7 mouse cellular contexts compared by ENCODE assay signal in genomic region chr14:73474636-73475093, GRCm38 (mm10). TPM values are rescaled to one million over a fixed set of nuclear protein-coding genes. Genes with fewer than 3 reads are reported as not detected.
A peak's percentile ranks its signal among the peaks of the same experiment; 100 is the strongest.
DNase-seq lines count a peak whose midpoint lies in the region; ATAC-seq and TF ChIP-seq lines count a peak whose summit lies in the region.

No protein-coding gene starts in this region.

- no peak overlapping the region for H3K27ac ChIP-seq in cerebellum, adult 2 months (ENCODE audit: insufficient read depth, low read length)
- H3K27ac ChIP-seq in heart, embryonic 11.5 days (ENCODE audit: low read depth, low read length), result no peak overlapping the region
- peak overlapping the region; percentile 50 for H3K27ac ChIP-seq in kidney, postnatal 0 days
- peak overlapping the region; percentile 53; the same call in 1 of the 2 replicates for H3K27ac ChIP-seq in lung, embryonic 15.5 days

- no peak overlapping the region for H3K4me3 ChIP-seq in cerebellum, adult 2 months (replicated peaks; ENCODE audit: insufficient read depth, low read depth, low read length)
- H3K4me3 ChIP-seq in heart, embryonic 11.5 days (ENCODE audit: low read depth, low read length), result no peak overlapping the region
- H3K4me3 ChIP-seq in kidney, postnatal 0 days (replicated peaks; ENCODE audit: low read depth, low read length), result no peak overlapping the region
- H3K4me3 ChIP-seq in lung, embryonic 15.5 days, result no peak overlapping the region

- peak; percentile 52; the same call in 1 of the 2 replicates for TF ChIP-seq CTCF in cerebellum, adult 2 months (IDR thresholded peaks at IDR 0.05; ENCODE audit: borderline replicate concordance, insufficient read depth, low read depth, low read length)
- peak; percentile 84 for TF ChIP-seq CTCF in kidney, postnatal 0 days (IDR thresholded peaks at IDR 0.05; ENCODE audit: low read depth)

- no peaks in the 10 kb centered on the region for H3K27me3 ChIP-seq in cerebellum, adult 2 months (ENCODE audit: control insufficient read depth, insufficient read depth, low read length)
- no peaks in the 10 kb centered on the region for H3K27me3 ChIP-seq in heart, embryonic 11.5 days (ENCODE audit: control insufficient read depth, insufficient read depth, low read length)
- no peaks in the 10 kb centered on the region for H3K27me3 ChIP-seq in kidney, postnatal 0 days (ENCODE audit: insufficient read depth, low read length)
- no peaks in the 10 kb centered on the region for H3K27me3 ChIP-seq in lung, embryonic 15.5 days

- peak; percentile 51 for DNase-seq in A20 (ENCODE audit: low read depth, low spot score)
- DNase-seq in cerebellum, adult 2 months, result peak; percentile 43 to 77
- DNase-seq in kidney, postnatal 0 days (ENCODE audit: low spot score), result peak; percentile 88
- DNase-seq in right cerebral cortex, postnatal 10 days (ENCODE audit: low spot score in 2 of 2), result peak; percentile 67 to 70

- no peak overlapping the region for H3K4me2 ChIP-seq in heart, embryonic 11.5 days
- H3K4me2 ChIP-seq in kidney, postnatal 0 days (ENCODE audit: low read length), result peak overlapping the region; percentile 27
- peak overlapping the region; percentile 38 for H3K4me2 ChIP-seq in lung, embryonic 15.5 days

- no peak overlapping the region for H3K9ac ChIP-seq in heart, embryonic 11.5 days (ENCODE audit: low read depth, low read length)
- no peak overlapping the region for H3K9ac ChIP-seq in kidney, postnatal 0 days (ENCODE audit: low read depth, low read length)
- H3K9ac ChIP-seq in lung, embryonic 15.5 days, result no peak overlapping the region

- no peaks in the 10 kb centered on the region for H3K9me3 ChIP-seq in heart, embryonic 11.5 days (replicated peaks; ENCODE audit: control insufficient read depth, low read length)
- H3K9me3 ChIP-seq in kidney, postnatal 0 days (replicated peaks; ENCODE audit: low read length), result no peaks in the 10 kb centered on the region
- no peaks in the 10 kb centered on the region for H3K9me3 ChIP-seq in lung, embryonic 15.5 days

- H3K36me3 ChIP-seq in heart, embryonic 11.5 days (ENCODE audit: control insufficient read depth, insufficient read depth, low read length), result no peaks in the 10 kb centered on the region
- no peaks in the 10 kb centered on the region for H3K36me3 ChIP-seq in kidney, postnatal 0 days (ENCODE audit: insufficient read depth, low read length)
- no peaks in the 10 kb centered on the region for H3K36me3 ChIP-seq in lung, embryonic 15.5 days

- H3K4me1 ChIP-seq in cerebellum, adult 2 months (ENCODE audit: control insufficient read depth, insufficient read depth, low read length), result peaks cover 12% of the 10 kb centered on the region; the same call in 1 of the 2 replicates
- peaks cover 4% of the 10 kb centered on the region for H3K4me1 ChIP-seq in heart, embryonic 11.5 days (ENCODE audit: control insufficient read depth, insufficient read depth, low read length)
- H3K4me1 ChIP-seq in kidney, postnatal 0 days (replicated peaks; ENCODE audit: insufficient read depth, low read length), result peaks cover 14% of the 10 kb centered on the region; the same call in 1 of the 2 replicates
- H3K4me1 ChIP-seq in lung, embryonic 15.5 days, result peaks cover 22% of the 10 kb centered on the region

- TF ChIP-seq POLR2A in cerebellum, adult 2 months (IDR thresholded peaks at IDR 0.05; ENCODE audit: borderline replicate concordance, insufficient read depth, low read length), result no peak

- 7% methylated on average over 7 of the region's 7 CpGs for WGBS in cerebellum, adult 2 months
- WGBS in heart, embryonic 11.5 days (ENCODE audit: insufficient replicate concordance), result 17% methylated on average over 7 of the region's 7 CpGs
- 11% methylated on average over 7 of the region's 7 CpGs for WGBS in kidney, postnatal 0 days
- WGBS in lung, embryonic 15.5 days, result 10% methylated on average over 7 of the region's 7 CpGs

- ATAC-seq in CD4-positive, CD25-positive, alpha-beta regulatory T cell, adult 4 months, result peak; percentile 83
- 0 out of 2 replicates have a peak, but pooled peaks have one; percentile 46 for ATAC-seq in heart, embryonic 11.5 days (replicated peaks; ENCODE audit: insufficient number of reproducible peaks, low FRiP score, low TSS enrichment)
- peak; percentile 63 for ATAC-seq in kidney, postnatal 0 days (replicated peaks; ENCODE audit: low FRiP score, low read depth)
- no peak for ATAC-seq in lung, embryonic 15.5 days (ENCODE audit: borderline replicate concordance, extremely low read depth, low FRiP score, low TSS enrichment)

RNA-seq across cellular contexts. Expression of gene Med4, which starts 35.2 kb away (rescaled TPM):
- 10 to 100 TPM; 73.3 to 88.7 TPM for polyA plus RNA-seq in CD4-positive, CD25-positive, alpha-beta regulatory T cell, adult 4 months (2017; shearing (Covaris generic))
- 38.7 and 40.0 TPM in 2 replicates for polyA plus RNA-seq in cerebellum, adult 2 months (2012; rRNA removed)
- 60.8 and 63.8 TPM in 2 replicates for polyA plus RNA-seq in heart, embryonic 11.5 days (2014; fragmentation: Nextera tagmentation; extraction: Ambion mirVana)
- 66.5 and 70.2 TPM in 2 replicates for polyA plus RNA-seq in kidney, postnatal 0 days (2015; fragmentation: Nextera tagmentation; extraction: Ambion mirVana)
- polyA plus RNA-seq in lung, embryonic 15.5 days (2015; fragmentation: Nextera tagmentation; extraction: Ambion mirVana), result 94.1 and 97.4 TPM in 2 replicates

RNA-seq across cellular contexts. Expression of gene Sucla2, which starts 50.5 kb away (rescaled TPM):
- 10 to 100 TPM; 75.7 to 78.3 TPM for polyA plus RNA-seq in CD4-positive, CD25-positive, alpha-beta regulatory T cell, adult 4 months (2017; shearing (Covaris generic))
- polyA plus RNA-seq in cerebellum, adult 2 months (2012; rRNA removed), result 163 and 164 TPM in 2 replicates
- polyA plus RNA-seq in heart, embryonic 11.5 days (2014; fragmentation: Nextera tagmentation; extraction: Ambion mirVana), result 180 and 205 TPM in 2 replicates
- 172 and 179 TPM in 2 replicates for polyA plus RNA-seq in kidney, postnatal 0 days (2015; fragmentation: Nextera tagmentation; extraction: Ambion mirVana)
- polyA plus RNA-seq in lung, embryonic 15.5 days (2015; fragmentation: Nextera tagmentation; extraction: Ambion mirVana), result 109 and 116 TPM in 2 replicates

Comparison
In these comparisons a context has a peak if more than half of its experiments do, and no peak if none do; other contexts are left out.
1. H3K27ac ChIP-seq: peak in kidney, postnatal 0 days (single experiment) and lung, embryonic 15.5 days (single experiment); none in cerebellum, adult 2 months (single experiment) and heart, embryonic 11.5 days (single experiment).
2. Peak in every context shown above with its lines, with median percentiles within 50 percentile points of each other: DNase-seq.